Mouse (Mus musculus): ENCODE data around the gene Lrba. TPM values are rescaled to one million over a fixed set of nuclear protein-coding genes. Genes with fewer than 3 reads are reported as not detected.
A peak's percentile ranks its signal among the peaks of the same experiment; 100 is the strongest.

Gene Lrba
- polyA plus RNA-seq, 1 experiment, result 13.9 TPM

DNA sequence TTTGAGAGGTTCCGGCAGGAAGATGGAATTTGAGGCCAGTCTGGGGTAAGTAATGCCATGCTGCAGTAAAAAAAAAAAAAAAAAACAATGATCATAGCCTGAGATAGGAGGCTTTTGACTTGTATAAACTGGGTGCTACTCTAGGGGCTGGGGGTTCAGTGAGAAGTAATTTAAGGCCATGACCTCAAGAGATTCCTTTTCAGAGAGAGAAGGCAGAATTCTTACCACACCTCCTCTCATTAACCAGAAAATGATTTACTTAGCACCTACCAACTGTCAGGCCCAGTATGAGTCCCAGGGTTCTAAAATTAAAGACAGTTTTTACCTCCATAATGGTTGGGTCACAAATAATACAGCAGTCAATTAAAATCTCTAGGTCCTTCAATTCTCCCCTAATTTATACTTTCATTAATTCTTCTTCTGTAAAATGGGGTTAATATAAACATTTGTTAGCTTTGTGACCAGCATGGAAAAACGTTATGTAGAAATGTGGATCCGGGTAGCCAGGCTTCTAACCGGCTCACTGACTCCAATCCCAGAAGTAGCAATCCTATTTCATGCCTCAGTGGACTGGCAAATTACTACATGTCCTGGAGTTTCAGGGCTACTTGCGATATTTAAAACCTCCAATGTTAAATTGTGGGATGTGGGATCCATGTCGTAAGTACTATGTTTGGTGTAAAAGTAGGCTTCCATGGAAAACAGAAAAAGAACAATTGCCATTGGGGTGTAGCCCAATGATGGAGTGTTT is 19.7 kb upstream of the Lrba start:
- TF ChIP-seq CTCF (IDR thresholded peaks at IDR 0.05; ENCODE audit: extremely low read depth, insufficient read depth, low read length) (no peak), POLR2A (IDR thresholded peaks at IDR 0.05; ENCODE audit: extremely low read depth, insufficient read depth, low read length) (no peak)
- no peak overlapping the region for H3K27ac ChIP-seq (ENCODE audit: insufficient read depth, low read length)
- H3K4me1 ChIP-seq (ENCODE audit: control insufficient read depth, insufficient read depth, low read length), result no peaks in the 10 kb centered on the region
- H3K4me3 ChIP-seq (ENCODE audit: insufficient read depth, low read length), result no peak overlapping the region

DNA sequence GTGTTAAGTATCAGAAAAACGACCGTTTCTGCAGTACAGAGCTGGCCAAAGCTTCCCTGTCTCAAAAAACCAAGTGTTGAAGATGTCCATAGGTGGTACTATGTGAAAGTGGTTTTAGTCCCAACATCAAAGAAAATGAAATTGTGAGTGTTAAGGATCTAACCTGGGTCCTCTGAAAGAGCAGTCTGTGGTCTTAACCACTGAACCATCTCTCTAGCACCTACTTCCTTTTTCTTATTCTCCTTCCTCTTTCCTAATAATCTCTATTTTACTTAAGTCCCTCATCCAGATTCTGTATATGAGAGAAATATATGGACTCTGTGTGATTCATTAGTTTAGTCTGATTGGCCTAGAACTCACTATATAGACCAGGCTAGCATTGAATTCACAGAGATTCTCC is 17.9 kb upstream of the Lrba start:
- no peak overlapping the region for H3K27ac ChIP-seq (ENCODE audit: insufficient read depth, low read length)
- H3K4me3 ChIP-seq (ENCODE audit: insufficient read depth, low read length), result no peak overlapping the region
- no peak for TF ChIP-seq CTCF (IDR thresholded peaks at IDR 0.05; ENCODE audit: extremely low read depth, insufficient read depth, low read length)
- no peak for TF ChIP-seq POLR2A (IDR thresholded peaks at IDR 0.05; ENCODE audit: extremely low read depth, insufficient read depth, low read length)
- no peaks in the 10 kb centered on the region for H3K4me1 ChIP-seq (ENCODE audit: control insufficient read depth, insufficient read depth, low read length)

DNA sequence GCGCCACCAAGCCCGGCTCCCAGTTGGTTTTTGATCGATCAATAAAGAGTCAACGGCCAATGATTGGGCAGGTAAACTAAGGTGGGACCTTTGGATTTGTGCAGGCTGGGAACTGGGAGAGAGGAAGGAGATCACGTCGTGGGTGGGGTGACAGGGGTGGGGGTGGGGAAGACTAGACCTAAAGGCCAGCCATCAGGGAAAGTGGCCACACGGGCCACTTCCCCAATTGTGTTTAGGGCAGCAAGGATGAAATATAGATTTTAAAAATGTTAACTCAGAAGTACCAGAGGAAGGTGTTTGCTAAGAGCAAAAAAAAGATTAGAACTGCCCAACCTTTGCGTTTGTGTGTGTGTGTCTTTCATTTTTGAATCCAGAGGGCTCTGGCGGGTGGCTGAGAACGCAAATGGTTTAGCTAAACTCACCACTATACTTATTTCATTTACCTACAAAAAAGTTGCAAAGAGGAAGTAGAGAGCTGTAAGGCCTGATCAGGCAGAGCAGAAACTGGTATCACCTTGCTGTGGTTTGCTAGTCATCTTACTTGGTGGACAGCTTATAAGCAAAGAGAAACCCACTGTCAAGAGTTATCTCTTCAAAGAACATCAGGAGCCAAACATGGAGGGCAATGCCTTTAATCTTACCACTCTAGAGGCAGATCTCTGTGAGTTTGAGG is 14.1 kb upstream of the Lrba start:
- H3K4me1 ChIP-seq (ENCODE audit: control insufficient read depth, insufficient read depth, low read length), result no peaks in the 10 kb centered on the region
- no peak for TF ChIP-seq CTCF (IDR thresholded peaks at IDR 0.05; ENCODE audit: extremely low read depth, insufficient read depth, low read length)
- TF ChIP-seq POLR2A (IDR thresholded peaks at IDR 0.05; ENCODE audit: extremely low read depth, insufficient read depth, low read length), result no peak

DNA sequence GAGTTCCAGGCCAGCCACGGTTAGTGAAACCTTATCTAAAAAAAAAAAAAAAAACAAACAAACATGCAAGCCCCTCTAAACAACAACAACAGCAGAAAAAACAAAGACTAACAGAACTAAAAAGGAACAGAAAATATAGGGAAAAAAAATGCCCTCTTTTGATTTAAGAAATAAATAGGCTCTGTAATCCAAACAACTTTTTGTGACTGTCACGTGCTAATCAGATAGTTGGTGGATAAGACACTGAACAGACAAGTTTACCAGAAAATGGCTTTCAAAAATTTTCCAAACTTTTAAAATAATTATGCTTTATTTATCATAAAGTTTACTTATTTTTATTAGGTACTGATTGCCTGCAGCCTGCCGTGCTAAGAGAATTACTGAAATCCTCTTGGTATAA is 13.5 kb upstream of the Lrba start:
- no peak overlapping the region for H3K4me3 ChIP-seq (ENCODE audit: insufficient read depth, low read length)
- TF ChIP-seq POLR2A (IDR thresholded peaks at IDR 0.05; ENCODE audit: extremely low read depth, insufficient read depth, low read length) (no peak), CTCF (IDR thresholded peaks at IDR 0.05; ENCODE audit: extremely low read depth, insufficient read depth, low read length) (no peak)
- H3K27ac ChIP-seq (ENCODE audit: insufficient read depth, low read length), result no peak overlapping the region
- no peaks in the 10 kb centered on the region for H3K4me1 ChIP-seq (ENCODE audit: control insufficient read depth, insufficient read depth, low read length)

More for the DNA sequence above, 14.1 kb upstream of the Lrba start:
- Histone ChIP-seq H3K4me3 (ENCODE audit: insufficient read depth, low read length) (no peak overlapping the region), H3K27ac (ENCODE audit: insufficient read depth, low read length) (no peak overlapping the region)

DNA sequence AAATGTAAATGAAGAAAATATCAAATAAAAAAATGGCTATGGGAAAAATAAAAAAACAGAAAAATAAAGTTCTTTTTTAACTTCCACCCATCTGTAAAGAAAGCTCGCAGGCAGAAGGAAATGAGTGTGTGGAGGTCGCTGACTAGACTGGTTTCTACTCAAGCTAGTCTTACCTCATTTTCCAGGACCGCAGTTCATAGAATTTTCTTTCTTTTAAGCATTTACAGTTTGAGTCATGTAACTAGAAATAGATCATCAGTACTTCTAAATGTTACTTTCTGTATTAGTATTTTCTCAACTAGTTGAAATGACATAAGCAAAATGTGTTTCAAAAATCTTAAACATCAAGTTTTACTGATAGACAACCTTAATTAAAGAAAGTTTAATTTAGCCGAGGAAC is 10.2 kb upstream of the Lrba start:
- no peak overlapping the region for H3K4me3 ChIP-seq (ENCODE audit: insufficient read depth, low read length)
- TF ChIP-seq CTCF (IDR thresholded peaks at IDR 0.05; ENCODE audit: extremely low read depth, insufficient read depth, low read length), result no peak
- TF ChIP-seq POLR2A (IDR thresholded peaks at IDR 0.05; ENCODE audit: extremely low read depth, insufficient read depth, low read length), result no peak
- H3K4me1 ChIP-seq (ENCODE audit: control insufficient read depth, insufficient read depth, low read length), result no peaks in the 10 kb centered on the region
- H3K27ac ChIP-seq (ENCODE audit: insufficient read depth, low read length), result no peak overlapping the region

DNA sequence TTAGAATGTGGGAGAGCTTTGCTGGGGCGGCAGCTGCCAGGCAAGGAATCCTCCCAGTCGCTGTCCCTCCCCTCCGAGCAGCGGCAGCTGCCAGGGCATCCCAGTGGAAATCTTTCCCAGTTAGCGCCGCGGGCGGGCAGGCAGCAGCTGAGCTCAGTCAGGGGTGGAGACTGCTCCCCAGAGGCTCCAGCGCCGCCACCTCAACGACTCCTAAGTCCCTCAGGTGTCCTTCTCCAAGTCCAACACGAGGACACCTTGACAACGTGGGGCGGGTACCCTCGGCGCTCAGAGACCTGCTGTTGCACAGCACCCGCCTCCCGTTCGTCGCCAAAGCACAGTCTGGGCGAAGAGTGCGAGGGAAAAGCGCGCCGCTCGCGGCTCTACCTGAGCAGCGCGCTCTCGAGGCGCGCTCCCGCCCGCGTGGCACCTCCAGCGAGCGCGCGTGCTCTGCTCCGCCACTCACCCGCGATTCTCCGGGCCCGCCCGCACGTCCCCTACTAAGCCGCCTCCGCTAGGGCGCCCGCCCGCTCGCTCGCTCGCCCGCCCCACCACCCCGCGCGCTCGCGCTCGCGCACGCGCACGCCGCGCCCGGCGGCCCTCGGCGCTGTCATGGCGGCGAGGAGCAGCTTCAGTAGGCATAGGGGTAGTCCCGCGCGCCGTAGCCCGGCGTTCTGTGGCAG is 706 bp upstream of the Lrba start:
- Histone ChIP-seq H3K4me1 (ENCODE audit: control insufficient read depth, insufficient read depth, low read length) (no peaks in the 10 kb centered on the region), H3K27ac (ENCODE audit: insufficient read depth, low read length) (peak overlapping the region; percentile 97), H3K4me3 (ENCODE audit: insufficient read depth, low read length) (peak overlapping the region; percentile 82)
- TF ChIP-seq CTCF (IDR thresholded peaks at IDR 0.05; ENCODE audit: extremely low read depth, insufficient read depth, low read length) (no peak), POLR2A (IDR thresholded peaks at IDR 0.05; ENCODE audit: extremely low read depth, insufficient read depth, low read length) (peak; percentile 62)

DNA sequence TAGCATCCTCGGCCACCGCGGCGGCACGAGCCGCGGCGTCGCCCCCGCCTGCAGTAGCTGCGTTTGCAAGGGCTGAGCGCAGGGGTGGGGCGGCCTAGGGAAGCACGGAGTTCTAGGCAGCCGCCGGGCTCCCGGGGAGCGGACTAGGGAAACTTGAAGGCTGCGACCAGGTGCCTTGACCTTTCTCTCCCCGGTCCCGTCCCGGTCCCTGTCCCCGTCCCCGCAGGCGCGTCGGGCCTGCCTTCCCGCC is 241 bp upstream of the Lrba start:
- Histone ChIP-seq H3K4me1 (ENCODE audit: control insufficient read depth, insufficient read depth, low read length) (no peaks in the 10 kb centered on the region), H3K27ac (ENCODE audit: insufficient read depth, low read length) (peak overlapping the region; percentile 97), H3K4me3 (ENCODE audit: insufficient read depth, low read length) (peak overlapping the region; percentile 82)
- TF ChIP-seq POLR2A (IDR thresholded peaks at IDR 0.05; ENCODE audit: extremely low read depth, insufficient read depth, low read length), result no peak
- no peak for TF ChIP-seq CTCF (IDR thresholded peaks at IDR 0.05; ENCODE audit: extremely low read depth, insufficient read depth, low read length)

DNA sequence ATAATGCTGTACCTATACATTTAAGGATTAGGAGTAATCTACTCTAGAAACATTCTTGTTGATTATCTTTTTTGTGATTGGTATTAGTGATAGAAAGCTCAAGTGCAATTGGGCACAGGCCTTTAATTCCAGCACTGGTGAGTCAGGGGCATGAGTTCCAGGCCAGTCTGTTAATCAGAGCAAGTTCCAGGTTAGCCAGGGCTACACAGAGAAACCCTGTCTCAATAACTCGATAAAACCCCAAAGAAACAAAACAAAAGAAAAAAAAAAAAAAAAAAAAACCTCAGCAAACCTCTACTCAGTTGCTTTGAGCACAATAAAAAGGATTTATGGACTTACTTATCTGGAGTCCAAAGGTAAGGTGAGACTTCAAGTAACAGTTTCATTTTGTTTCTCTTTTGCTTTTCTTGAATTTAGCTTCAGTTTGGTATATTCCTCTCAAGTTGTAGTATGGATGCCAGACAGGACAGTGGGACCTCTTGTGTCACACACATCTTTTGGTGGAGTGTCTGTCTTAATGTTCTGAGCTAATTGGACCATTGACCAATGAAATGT is 7.1 kb downstream of the Lrba start:
- no peaks in the 10 kb centered on the region for H3K4me1 ChIP-seq (ENCODE audit: control insufficient read depth, insufficient read depth, low read length)
- TF ChIP-seq CTCF (IDR thresholded peaks at IDR 0.05; ENCODE audit: extremely low read depth, insufficient read depth, low read length), result no peak
- no peak for TF ChIP-seq POLR2A (IDR thresholded peaks at IDR 0.05; ENCODE audit: extremely low read depth, insufficient read depth, low read length)

DNA sequence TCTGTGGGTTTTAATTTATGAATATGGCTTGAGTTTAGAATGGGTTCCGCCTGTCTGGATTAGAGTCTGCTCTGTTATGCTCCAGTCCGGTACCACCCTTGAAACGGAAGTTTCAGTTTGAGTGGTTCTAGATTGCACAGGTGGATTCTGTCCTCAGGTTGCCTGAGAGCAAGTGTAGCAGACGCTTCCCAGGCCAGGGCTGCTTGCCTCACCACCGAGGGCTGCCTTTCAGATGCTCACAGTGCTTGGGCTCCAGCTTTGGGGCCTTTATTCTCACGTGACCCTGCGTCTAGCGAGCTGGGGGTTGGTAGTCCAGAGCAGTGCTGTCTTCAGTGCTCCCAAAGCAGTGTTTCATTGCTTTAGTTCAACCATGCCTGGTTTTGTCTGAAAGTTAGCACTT is 22.7 kb downstream of the Lrba start:
- no peak for TF ChIP-seq POLR2A (IDR thresholded peaks at IDR 0.05; ENCODE audit: extremely low read depth, insufficient read depth, low read length)
- no peak for TF ChIP-seq CTCF (IDR thresholded peaks at IDR 0.05; ENCODE audit: extremely low read depth, insufficient read depth, low read length)
- H3K4me3 ChIP-seq (ENCODE audit: insufficient read depth, low read length), result no peak overlapping the region
- no peaks in the 10 kb centered on the region for H3K4me1 ChIP-seq (ENCODE audit: control insufficient read depth, insufficient read depth, low read length)
- no peak overlapping the region for H3K27ac ChIP-seq (ENCODE audit: insufficient read depth, low read length)

More for the DNA sequence above, 7.1 kb downstream of the Lrba start:
- Histone ChIP-seq H3K4me3 (ENCODE audit: insufficient read depth, low read length) (no peak overlapping the region), H3K27ac (ENCODE audit: insufficient read depth, low read length) (no peak overlapping the region)
